Mouse (Mus musculus) embryo, embryonic 11.5 days (tissue): Measurements from ENCODE around the gene Sod3.

Source experiments
- DNase-seq: peaks from one replicate; pipeline ENCODE4 v3.0.0-alpha.2; 2012; ENCODE audit warnings: low read depth, low spot score

Sod3 gene

GRCm38 (mm10) chr5:52363468-52364150, at the start of gene Sod3:
Gene Sod3, plus strand, starts transcription at chr5:52363791.
- peak; percentile 8 for DNase-seq

- DNase-seq = no peak
Measured at GRCm38 (mm10) chr5:52316926-52317325, 46.7 kb upstream of the Sod3 start.

- no peak for DNase-seq
Measured at GRCm38 (mm10) chr5:52319499-52319898, 44.1 kb upstream of the Sod3 start.

- DNase-seq = no peak
Measured at GRCm38 (mm10) chr5:52332120-52332519, 31.5 kb upstream of the Sod3 start.

GRCm38 (mm10) chr5:52335590-52335989, 28.0 kb upstream of the Sod3 start:
- DNase-seq = no peak

GRCm38 (mm10) chr5:52339134-52339533, 24.5 kb upstream of the Sod3 start:
- DNase-seq = no peak

- DNase-seq = no peak
Measured at GRCm38 (mm10) chr5:52346890-52347289, 16.7 kb upstream of the Sod3 start.

- DNase-seq = no peak
Measured at GRCm38 (mm10) chr5:52350451-52350850, 13.1 kb upstream of the Sod3 start.

- no peak for DNase-seq
Measured at GRCm38 (mm10) chr5:52351561-52351960, 12.0 kb upstream of the Sod3 start.

- no peak for DNase-seq
Measured at GRCm38 (mm10) chr5:52352730-52353129, 10.9 kb upstream of the Sod3 start.

- no peak for DNase-seq
Measured at GRCm38 (mm10) chr5:52354441-52354840, 9.2 kb upstream of the Sod3 start.

GRCm38 (mm10) chr5:52355612-52356011, 8.0 kb upstream of the Sod3 start:
- no peak for DNase-seq

- DNase-seq = no peak
Measured at GRCm38 (mm10) chr5:52357175-52357754, 6.3 kb upstream of the Sod3 start.

- DNase-seq = no peak
Measured at GRCm38 (mm10) chr5:52358120-52358519, 5.5 kb upstream of the Sod3 start.

GRCm38 (mm10) chr5:52360286-52361049, 3.1 kb upstream of the Sod3 start:
- no peak for DNase-seq

- no peak for DNase-seq
Measured at GRCm38 (mm10) chr5:52362776-52363467, 669 bp upstream of the Sod3 start.

GRCm38 (mm10) chr5:52364521-52364920, 930 bp downstream of the Sod3 start:
- DNase-seq = no peak

- DNase-seq = no peak
Measured at GRCm38 (mm10) chr5:52365930-52366329, 2.3 kb downstream of the Sod3 start.

GRCm38 (mm10) chr5:52366661-52367060, 3.1 kb downstream of the Sod3 start:
- DNase-seq = no peak

- DNase-seq = no peak
Measured at GRCm38 (mm10) chr5:52367866-52368840, 4.6 kb downstream of the Sod3 start.

- no peak for DNase-seq
Measured at GRCm38 (mm10) chr5:52370901-52371300, 7.3 kb downstream of the Sod3 start.
